Comparison of ENCODE assay signal across 19 mouse cellular contexts in the genomic region with DNA sequence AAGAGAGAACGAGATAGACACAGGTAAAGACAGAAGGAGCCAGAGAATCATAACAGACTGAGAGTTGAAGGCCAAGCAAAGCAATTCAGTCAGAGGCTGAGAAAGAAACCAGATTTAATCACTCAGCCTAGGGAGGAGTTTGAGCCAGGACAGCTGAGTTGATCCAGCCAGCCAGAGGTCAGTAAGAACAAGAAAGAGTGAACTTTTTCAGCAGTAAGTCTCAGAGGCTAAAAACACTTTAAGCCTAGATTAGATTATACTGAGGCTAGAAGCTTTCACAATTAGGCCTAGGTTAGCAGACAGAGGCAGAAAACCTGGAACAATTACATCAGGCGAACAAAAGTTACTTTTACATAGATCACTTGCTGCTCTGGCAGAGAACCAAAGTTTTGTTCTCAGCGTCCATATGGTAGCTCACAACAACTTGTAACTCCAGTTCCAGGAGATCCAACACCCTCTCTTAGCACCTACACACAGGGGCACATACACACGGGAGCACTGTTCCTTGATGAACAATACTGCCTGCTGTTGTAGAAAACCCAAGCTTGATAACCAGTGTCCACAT. TPM values are rescaled to one million over a fixed set of nuclear protein-coding genes. Genes with fewer than 3 reads are reported as not detected.
"Had no signal": no experiment of that assay in that cellular context is flagged by ENCODE, and none has a peak within 500 bp of the region (broad histone marks: within the 10 kb centered on the region; RNA-seq: fewer than 3 reads in every experiment).

No protein-coding gene starts in this region.

- H3K36me3 ChIP-seq: limb, embryonic 13.5 days; midbrain, embryonic 10.5 days; midbrain, embryonic 15.5 days; neural tube, embryonic 12.5 days had no signal

- H3K27me3 ChIP-seq: midbrain, embryonic 15.5 days had no signal

- H3K9ac ChIP-seq: limb, embryonic 13.5 days; liver, embryonic 14.5 days; midbrain, embryonic 15.5 days; neural tube, embryonic 12.5 days had no signal

- H3K4me2 ChIP-seq: limb, embryonic 13.5 days; midbrain, embryonic 15.5 days; neural tube, embryonic 12.5 days had no signal

- H3K4me3 ChIP-seq: layer of hippocampus, adult 2 months; limb, embryonic 13.5 days; midbrain, embryonic 10.5 days; midbrain, embryonic 15.5 days; neural tube, embryonic 12.5 days had no signal

- H3K27ac ChIP-seq: layer of hippocampus, adult 2 months; limb, embryonic 13.5 days; liver, embryonic 14.5 days; midbrain, embryonic 10.5 days; midbrain, embryonic 15.5 days; neural tube, embryonic 12.5 days had no signal

- H3K4me1 ChIP-seq: midbrain, embryonic 10.5 days; neural tube, embryonic 12.5 days had no signal

- H3K9me3 ChIP-seq: limb, embryonic 13.5 days; midbrain, embryonic 10.5 days; midbrain, embryonic 15.5 days; neural tube, embryonic 12.5 days had no signal

- ATAC-seq: inflammation-experienced regulatory T-cells, adult 6 months; midbrain, embryonic 15.5 days had no signal

- DNase-seq: kidney, adult 2 months; left cerebral cortex, postnatal 4 days; lung, adult 2 months; lung, postnatal 4 days; thymus, postnatal 36 days had no signal

RNA-seq across cellular contexts. Expression of gene Tex45, which starts 9.6 kb away (rescaled TPM):
- total RNA-seq: left cerebral cortex, adult 18-20 months; left cerebral cortex, postnatal 4 days; liver, adult 2 months; megakaryocyte, adult 5-6 weeks; neutrophil, adult 5-6 weeks had no signal
- polyA plus RNA-seq: inflammation-experienced regulatory T-cells, adult 6 months; kidney, embryonic 16.5 days; limb, embryonic 13.5 days; midbrain, embryonic 10.5 days; neural tube, embryonic 12.5 days; thymus, postnatal 0 days had no signal

RNA-seq across cellular contexts. Expression of gene Pex11g, which starts 12.8 kb away (rescaled TPM):
- total RNA-seq: monocyte, adult 5-6 weeks had no signal
